Mouse (Mus musculus): ENCODE data around the gene Pex5.

- no peak for TF ChIP-seq CTCF (IDR thresholded peaks at IDR 0.05; ENCODE audit: low read depth, low read length)
- no peak for TF ChIP-seq POLR2A (IDR thresholded peaks at IDR 0.05; ENCODE audit: extremely low read depth, insufficient read depth, low read length)
Observed at GRCm38 (mm10) chr6:124449668-124450383, 35.0 kb upstream of the Pex5 start.
